Mouse (Mus musculus) neural tube, embryonic 10.5 days (tissue): ENCODE results near the gene Atn1.
A peak's percentile ranks its signal among the peaks of the same experiment; 100 is the strongest.
"Not testable (repeated sequence)": the region's sequence is repeated elsewhere in the genome, so short reads cannot be mapped to it uniquely, and the experiment has no call there.

Experiments used
- DNase-seq: peaks from one replicate; pipeline ENCODE4 v3.0.0-alpha.2; 2017; ENCODE audit warnings: low spot score; ENCODE audit errors: extremely low spot score

Gene Atn1

DNA sequence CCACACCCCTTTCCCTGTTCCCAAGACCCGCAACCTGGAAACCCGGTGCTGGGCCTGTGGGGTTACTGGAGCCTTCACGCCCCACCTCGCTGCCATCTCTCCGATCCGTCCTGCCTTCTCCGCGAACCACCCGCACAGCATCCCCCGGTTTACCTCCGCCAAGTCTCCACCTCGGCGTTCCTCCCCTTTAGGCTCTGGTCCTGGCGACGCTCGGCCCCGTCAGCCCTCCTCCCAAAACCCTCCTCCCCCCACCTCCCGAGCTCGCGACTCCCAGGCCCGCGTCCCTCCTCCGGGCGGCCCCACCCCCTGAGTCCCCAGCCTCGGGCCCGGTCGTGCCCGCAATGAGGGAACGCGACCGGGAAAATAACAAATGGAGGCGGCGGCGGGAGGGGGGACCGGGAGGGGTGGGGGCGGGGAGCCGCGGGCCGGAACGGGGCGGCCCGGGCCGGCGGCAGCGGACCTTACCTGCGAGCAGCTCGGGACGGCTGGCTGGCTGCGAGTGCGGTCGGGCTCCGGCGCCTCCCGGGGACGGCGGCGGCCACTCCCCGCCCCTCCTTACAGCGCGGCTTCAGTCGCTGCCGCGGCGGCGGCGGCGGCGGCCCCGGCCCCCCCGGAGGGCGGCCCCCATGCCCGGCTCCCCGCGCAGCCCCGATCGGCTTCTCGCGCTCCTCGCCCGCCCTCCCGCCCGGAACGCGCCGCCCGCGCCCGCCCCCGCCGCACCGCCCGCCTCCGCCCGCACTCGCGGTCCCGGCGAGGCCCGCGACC is at the start of gene Atn1, which contains the start of gene Gm45234:
Atn1 (minus strand) TSS at position 694 of the 765 bp plus-strand sequence.
Gm45234 (minus strand) TSS at position 191 of the 765 bp plus-strand sequence.
- peak; percentile 82 for DNase-seq

DNA sequence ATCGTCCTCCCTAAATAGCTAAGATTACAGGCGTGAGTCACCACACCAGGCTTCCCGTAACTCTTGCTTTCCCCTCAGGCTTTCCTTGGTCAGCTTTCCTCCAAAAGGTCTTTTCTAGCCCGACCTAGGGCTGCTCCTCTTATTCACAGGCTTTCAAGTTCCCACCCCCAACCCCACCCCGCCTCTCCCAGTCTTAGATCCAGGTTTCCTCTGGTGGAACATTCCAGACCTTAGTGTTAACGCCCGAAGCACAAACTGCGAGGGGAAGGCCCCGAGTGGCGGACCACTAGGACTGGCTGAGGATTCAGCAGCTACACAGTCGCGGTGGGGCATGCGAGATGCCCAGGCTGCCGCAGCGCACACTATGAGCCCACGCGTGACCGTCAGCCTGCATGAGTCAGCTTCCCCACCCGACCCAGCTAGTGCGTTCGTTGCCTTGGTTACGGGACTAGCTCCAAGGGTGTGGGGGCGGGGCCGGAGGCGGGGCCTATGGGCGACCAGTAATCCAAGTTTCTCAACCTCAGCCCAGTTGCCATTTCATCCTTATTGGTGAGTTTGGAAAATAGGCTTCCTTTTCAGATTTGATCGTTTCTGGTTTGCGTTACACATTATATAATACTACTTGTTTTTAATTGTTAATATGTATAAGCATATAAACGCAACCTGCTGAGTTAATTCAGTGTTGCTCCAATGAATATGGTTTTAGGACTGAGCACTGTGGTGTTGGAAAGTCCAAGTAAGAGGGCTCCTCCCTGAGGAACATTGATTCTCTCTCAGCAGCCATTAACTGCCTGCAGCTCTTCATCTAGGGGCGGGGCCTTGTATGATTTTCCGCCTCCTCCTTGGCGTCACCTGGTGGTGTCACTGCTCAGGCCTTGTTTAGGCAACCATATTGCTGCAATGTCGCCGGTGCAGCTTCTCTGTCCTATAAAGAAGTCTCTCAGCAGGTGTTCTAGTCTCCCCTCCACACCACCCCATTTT is 49.3 kb upstream of the Atn1 start:
- DNase-seq: peak; percentile 91

DNA sequence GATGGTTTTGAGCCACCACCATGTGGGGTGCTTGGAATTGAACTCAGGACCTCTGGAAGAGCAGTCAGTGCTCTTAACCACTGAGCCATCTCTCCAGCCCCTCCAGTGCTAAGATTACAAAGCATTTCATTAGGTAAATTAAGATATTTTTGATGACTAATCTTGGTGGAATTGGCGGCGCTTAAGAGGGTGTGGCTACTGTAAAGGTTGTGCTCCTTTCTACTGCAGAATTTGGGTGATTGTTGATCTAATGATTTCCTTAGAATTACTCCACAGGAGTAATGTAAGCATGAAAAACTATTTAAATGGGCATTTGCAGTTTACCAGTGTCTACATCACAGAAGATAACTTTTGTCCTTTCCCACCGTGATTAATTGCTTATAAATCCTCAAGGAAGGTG is 48.0 kb upstream of the Atn1 start:
- no peak for DNase-seq

DNA sequence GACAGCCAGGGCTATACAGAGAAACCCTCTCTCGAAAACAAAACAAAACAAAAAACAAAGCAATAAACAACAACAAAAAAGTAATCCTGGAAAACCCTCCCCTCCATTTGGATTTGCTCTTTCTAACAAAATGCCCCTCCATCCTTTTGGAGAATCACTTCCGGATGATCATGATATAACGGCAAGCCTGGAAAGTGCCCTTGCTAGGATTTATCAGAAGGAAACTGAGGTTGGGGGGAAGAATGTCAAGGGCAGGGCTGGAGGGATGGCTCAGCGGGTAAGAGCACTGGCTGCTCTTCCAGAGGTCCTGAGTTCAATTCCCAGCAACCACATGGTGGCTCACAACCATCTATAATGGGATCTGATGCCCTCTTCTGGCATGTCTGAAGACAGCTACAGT is 47.4 kb upstream of the Atn1 start:
- not testable (repeated sequence) for DNase-seq

DNA sequence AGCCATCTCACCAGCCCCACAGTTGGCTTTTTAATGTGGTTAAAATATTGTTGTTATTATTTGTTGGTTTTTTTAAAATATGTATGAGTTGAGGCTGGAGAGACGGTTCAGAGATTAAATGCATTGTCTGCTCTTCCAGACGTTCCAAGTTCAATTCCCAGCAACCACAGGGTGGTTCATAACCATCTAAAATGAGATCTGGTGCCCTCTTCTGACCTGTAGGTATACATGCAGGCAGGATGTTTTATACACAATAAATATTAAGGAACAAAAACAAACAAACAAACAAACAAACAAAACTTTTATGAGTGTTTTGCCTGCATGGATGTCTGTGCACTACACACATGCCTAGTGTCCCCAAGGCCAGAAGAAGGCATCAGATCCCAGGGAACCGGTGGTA is 46.7 kb upstream of the Atn1 start:
- no peak for DNase-seq

DNA sequence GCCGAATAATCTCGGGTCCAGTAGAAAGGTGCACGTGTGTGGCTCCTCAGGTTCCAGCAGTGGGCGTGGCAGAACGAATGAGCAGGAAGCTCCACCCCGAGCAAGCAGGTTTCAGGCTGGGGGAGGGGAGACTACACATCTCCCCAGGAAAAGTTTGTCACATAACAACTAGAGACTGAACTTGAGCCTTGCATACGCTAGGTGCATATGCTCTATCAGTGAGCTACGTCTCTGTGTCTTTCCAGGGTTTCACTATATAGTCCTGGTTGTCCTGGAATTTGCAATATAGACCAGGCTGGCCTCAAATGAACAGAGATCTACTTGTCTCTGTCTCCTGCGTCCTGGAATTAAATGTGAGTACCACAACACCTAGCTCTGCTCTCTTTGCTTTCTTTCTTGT is 46.1 kb upstream of the Atn1 start:
- DNase-seq: not testable (repeated sequence)

DNA sequence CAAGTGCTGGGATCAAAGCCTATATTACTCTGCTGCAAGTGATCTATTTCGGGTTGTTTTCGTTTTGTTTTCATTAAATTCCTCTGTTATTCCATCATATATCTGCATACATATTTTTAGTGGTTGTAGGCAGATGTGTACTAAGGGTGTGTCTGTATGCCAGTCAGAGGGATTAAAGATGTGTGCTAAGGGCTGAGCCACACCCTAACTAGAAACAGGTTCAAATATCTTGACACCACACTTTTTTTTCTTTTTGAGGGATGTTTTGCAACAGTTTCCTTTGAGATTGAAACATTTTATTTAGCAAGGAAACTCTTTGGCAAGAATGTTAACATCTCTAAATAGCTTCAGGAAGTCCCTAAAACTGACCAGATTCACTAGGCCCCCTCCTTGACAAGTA is 39.9 kb upstream of the Atn1 start:
- no peak for DNase-seq

DNA sequence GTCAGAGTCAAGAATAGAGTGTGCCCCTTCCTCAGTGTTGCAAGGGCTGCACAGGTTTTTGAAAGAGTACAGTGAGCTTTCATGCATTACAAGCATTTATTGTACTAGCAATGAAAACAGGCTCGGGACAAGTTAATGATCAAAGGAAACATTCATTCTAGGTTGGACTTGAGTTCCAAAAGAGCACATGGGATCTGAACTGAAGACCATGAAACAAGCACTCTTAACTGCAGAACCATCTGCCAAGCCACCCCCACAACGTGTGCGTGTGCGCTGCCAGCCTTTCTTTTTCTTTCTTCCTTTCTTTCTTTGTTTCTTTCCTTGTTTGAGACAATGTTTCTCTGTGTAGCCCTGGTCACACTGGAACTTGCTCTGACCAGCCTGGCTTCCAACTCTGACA is 39.5 kb upstream of the Atn1 start:
- no peak for DNase-seq

DNA sequence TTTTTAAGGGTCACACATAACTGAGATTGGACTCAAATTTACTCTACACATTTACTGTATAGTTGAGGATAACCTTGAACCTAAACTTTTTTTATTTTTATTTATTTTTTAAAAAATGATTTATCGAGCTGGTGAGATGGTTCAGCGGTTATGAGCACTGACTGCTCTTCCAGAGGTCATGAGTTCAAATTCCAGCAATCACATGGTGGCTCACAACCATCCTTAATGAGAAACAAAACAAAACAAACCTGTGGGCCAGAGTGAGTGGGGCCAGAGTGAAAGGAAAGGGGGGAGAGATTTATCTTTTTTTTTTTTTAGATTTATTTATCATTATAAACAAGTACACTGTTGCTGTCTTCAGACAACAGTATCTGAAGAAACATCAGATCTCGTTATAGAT is 35.6 kb upstream of the Atn1 start:
- DNase-seq: no peak

DNA sequence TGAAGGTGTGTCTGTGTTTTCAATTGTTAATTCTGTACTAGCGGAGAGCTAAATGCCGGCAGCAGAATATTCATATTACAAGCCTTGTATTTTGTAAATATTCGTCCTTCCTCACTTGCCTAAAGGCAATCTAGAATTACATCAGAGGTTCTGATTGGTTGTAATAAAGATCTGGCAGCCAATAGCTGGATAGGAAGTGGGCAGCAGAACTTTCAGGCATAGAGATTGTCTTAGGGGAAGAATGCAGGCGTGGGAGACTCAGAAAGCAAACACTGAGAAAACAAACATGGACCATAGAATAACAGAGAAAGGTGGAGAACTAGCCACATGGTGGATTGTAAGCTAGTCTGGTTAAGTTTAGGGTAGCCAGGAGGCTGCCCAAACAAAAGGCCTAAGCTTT is 33.8 kb upstream of the Atn1 start:
- DNase-seq: no peak

DNA sequence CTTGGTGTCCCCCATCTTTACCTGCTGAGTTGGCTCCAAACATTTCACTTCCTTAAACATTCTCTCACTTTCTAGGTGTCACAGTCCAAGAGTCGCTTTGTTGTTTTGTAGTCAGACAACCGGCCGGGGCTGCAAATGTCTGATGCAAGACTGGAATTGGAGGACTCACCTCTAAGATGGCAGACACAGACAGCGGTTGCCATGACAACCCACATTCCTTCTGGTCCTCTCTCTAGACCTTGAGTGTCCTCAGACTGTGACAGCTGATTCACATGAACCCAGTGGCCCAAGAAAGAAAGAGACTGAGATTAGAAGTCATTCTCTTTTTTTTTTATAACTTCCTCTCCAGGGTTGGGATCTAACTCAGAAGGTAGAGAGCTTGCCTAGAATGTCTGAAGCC is 33.2 kb upstream of the Atn1 start:
- DNase-seq: no peak

DNA sequence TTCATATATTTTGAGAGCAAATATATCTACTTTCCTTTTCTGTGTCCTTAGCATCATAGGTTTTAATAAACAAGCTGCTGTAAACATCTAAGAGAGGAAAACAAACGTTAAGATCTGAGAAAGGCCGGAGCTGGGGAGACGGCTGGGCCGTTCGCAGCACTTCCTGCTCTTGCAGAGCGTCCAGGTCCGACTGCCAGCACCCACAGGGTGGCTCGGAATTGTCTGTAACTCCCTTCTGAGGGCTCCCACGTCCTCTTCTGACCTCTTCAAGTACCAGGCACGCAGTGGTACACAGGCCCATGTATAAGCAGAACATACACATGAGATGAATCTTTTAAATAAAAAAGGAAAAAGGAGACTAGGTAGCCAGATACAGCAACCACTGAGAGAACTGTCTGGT is 31.4 kb upstream of the Atn1 start:
- no peak for DNase-seq

DNA sequence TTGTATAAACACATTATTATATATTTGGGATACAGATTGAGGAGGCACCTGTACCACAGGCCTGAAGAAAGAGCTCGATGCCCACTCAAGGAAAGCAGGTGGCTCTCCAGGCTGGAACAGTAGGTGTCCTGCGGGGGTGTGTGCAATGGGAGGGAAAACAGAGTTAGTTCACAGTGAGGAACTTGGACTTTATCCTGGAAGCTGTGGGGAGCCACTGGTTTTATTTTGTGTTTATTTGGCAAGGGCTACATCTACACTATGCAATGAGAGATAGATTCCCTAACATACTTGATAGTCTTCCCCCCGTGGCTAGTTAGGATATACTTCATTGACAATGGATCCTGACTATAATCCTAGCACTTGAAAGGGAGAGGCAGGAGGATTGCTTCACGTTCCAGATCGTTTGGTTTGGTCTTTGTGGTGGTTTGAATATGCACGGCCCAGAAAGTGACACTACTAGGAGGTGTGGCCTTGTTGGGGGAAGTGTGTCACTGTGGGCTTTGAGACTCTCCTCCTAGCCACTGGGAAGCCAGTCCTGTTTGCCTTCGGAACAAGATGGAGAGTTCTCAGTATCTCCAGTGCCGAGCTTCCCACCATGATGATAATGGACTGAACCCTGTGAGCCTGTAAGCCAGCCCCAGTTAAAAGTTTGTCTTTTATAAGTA is 30.6 kb upstream of the Atn1 start:
- DNase-seq: no peak

DNA sequence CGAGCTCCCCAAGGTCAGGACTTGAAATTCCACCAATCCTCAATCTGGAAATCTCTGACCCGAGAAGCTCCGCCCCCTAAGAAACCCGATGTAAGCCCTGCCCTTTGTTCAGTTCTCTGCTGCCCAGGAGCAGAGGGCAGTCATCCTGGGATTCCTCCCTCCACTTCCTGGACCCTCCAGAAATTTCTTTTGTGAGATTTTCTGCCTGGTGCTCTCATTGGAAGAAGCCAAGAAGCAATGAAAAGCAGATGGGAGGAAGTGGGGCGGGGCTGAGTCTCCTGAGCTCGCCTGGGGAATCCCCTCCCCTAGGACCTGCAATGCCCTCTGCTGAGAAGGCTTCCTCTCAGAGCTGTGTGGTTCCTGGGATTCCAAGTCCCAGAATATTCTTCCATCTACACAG is 26.1 kb upstream of the Atn1 start:
- peak; percentile 39 for DNase-seq

DNA sequence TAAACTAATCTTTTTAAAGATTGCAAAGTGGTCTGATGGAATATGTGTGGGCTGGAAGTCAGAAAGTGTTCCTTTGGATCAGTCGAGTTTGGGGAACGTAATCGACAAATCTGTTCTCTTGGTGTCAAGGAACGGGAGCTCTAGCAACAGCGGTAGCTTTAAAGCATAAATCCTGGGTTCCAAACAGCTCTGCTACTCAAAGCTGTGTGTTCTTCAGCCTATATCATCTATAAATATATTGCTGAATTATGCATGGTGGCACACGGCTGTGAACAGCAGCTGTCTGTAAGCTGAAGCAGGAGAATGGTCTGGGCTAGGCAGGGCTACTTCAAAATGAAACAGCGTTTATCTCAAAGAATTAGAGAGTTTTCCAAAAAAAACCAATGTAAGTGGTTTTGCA is 24.6 kb upstream of the Atn1 start:
- DNase-seq: no peak

DNA sequence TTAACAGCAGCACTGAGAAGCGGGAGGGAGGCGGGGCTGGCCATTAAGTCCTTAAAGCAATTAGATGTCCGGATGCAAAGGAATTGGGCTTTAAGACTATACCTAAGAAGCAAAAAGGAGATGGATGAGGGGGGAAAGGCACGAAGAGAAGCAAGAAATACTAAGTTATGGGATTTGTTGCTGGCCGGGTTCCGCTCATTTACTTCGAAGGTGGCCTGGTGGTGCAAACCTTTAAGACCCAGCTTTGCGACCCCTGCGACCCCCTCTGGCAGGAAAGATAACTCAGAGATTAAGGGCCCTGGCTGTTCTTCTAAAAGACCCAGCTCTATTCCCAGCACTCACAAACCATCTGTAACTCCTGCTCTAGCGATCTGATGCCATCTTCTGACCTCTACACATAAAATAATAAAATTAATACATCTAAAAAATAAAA is 23.7 kb upstream of the Atn1 start:
- DNase-seq: peak; percentile 48

DNA sequence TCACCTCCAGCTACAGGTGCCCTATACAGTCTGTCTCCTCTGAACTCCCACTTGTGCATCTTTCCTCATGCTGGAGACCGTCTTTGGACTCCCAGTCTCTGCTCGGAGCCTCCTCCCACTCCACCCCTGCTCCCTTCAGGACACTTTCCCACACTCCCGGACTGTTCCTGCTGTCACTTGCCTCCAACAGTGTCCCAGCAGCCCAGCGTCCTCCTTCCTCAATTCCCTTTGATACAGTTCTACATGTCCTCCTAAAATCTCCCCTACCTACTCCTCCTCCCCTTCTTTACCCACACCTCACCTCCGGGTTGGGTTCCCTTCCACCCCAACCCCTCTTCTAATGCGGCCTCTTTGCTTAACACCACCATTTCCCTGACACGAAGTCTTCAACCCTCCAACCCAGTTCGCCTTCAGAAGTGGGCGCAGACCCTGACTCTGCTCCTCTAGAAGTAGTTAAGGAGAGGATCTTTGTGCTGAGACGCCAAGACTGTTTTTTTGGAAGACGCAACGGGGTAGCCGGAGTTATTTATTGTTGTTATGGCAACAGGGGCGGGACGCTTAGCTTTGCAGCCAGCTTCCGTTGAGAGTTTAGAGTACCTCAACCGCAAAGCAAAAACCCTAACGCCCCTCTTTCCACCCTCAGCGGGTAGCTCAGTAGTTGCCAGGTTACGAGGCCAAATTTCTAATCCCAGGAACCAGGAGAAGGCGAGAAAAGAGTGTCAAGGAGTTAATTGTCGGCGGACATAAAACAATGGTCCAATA is 23.1 kb upstream of the Atn1 start, which contains the start of gene Lrrc23:
Lrrc23 (minus strand) TSS at position 506 of the 762 bp plus-strand sequence.
- DNase-seq: peak; percentile 73

DNA sequence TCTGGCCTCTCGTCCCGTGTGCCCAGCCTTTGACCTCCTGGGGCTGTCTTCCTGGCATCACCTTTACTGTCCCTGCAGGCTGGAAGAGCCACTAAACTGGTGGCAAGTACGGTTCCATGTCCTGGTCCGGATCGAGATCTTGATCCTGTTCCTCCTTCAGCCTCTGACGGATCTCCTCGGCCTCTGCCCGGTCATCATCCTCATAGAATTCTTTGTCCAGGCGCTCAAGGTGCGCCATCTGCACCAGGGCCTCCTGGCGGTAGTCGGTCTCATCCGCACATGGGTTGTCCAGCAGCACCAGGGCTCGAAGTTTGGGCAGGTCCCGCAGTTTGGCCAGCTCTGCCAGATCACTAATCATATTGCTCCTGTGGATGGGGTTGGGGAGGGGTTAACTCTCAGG is 14.2 kb upstream of the Atn1 start:
- no peak for DNase-seq

DNA sequence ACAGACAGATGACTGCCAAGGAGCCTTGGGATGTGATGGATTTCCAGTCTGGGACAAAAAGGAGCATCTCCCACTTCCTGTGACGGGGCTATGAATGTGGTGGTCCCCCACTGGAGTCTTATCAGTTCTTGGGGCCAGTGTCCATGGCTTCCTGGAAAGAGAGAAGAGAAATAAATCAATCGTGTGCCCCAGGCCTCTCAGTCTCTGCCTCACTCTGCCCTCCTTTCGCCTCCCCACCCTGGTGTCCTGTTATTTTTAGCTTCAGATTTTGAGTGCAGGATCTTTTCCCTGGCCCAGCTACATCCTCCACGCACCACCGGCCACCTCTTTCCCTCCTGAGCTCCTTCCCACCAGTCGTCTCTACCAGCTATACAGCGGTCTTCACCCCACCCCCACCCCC is 13.7 kb upstream of the Atn1 start:
- no peak for DNase-seq

DNA sequence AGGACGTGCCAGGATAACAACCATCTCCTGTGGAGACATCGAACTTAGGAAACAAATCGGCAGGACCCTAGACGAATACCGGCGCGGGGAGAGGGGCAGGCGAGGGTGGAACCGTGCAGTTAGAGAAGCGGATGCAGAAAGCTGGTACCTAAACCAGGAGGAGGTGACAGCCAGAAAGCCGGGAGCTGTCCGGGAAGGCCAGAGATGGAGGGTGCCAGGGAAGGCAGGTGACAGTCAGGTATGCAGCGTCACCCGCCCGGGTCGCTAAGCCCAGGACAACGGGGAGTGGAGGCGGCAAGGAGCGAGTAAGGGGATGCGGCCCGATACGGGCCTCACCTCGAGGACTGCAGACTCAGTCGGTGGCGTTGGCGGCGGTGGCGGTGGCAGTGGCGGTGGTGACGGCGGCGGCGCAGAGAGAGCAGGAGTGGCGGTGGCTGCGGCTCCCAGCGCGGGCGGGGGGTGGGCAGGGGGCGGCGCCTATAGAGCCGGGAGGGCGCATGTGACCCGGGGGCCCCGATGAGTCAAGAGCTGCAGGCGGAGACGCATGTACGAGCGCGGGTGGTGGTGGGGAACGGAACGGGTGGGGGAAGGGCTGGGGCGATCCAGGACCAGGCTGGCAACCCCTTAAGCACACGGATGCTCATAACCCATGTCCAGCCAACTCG is 12.9 kb upstream of the Atn1 start, which contains the start of gene Eno2:
Eno2 (minus strand) TSS at position 573 of the 665 bp plus-strand sequence.
- DNase-seq: peak; percentile 70
